Mouse (Mus musculus) CD4-positive naive resting alpha-beta T cell, adult 57 days (primary cell): ENCODE data around the gene Fbxo7. TPM values are rescaled to one million over a fixed set of nuclear protein-coding genes. Genes with fewer than 3 reads are reported as not detected.

Experiments
- total RNA-seq: library from RNA; stranded (reverse); gene quantifications from one replicate; pipeline ENCODE4 v1.2.4, GENCODE M21; 2023

Gene Fbxo7
- 53.0 TPM for total RNA-seq

DNA sequence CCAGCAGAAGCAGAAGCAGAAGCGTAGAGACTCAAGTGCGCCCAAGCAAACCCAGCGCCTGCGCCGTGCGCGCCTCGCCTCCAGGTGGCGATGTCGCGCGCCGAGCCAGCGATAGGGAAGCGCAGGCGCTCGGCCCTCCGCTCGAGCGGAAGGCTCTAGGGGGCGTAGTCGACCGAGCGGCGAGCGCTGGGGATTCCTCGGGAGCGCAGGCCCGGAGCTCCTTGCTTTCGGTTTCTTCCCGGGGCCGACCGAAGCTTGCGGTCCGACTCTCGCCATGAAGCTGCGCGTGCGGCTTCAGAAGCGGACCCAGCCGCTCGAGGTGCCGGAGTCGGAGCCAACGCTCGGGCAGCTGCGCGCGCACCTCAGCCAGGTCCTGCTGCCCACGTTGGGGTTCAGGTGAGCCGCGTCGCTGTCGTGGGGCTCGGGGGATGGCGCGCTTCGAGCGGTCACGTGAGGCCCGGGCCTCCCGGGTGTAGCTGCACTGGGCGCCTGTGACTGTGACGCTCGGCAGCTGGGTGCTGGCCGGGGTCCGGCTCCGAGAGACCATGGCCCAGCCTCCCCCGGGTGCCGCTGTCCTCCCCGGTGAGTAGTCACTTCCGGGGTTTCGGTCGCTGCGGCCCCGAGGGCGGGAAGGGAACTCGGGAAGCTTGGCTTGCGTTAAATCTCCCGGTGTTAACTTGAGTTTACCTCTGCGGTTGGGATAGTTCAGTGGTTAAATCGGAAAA, at the start of gene Fbxo7:
Gene Fbxo7 (plus strand): TSS at position 224 of the 725 bp plus-strand sequence.

DNA sequence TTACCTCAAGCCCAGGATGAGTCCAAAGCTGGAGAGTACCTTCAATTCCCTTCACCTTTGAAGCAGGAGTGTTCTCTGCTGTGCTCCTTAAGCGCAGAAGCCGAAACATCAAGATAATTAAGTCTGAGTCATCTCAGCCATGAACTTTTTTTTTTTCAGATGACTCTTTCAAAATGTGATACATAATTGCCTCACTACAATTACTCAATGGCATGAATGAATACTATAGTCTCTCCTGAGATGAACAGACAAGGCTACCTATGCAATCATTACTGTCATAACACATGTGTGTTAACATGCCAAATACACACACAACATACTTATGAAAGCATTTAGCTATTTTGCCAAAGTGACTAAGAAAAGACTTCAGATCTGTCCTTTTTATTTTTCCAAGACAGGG, 10.0 kb upstream of the Fbxo7 start, which contains the start of gene Bpifc:
Gene Bpifc (minus strand): TSS at position 115 of the 400 bp plus-strand sequence.

Other genes with a start within 250 kb of the Fbxo7 start
- 21.9 TPM for gene Pwp1, start 192.5 kb upstream of the Fbxo7 start, total RNA-seq
- gene Prdm4, start 104.8 kb upstream of the Fbxo7 start, total RNA-seq = 57.8 TPM
- 1.0 TPM for gene Ascl4, start 94.3 kb upstream of the Fbxo7 start, total RNA-seq
- gene Rtcb, start 64.1 kb upstream of the Fbxo7 start, total RNA-seq = 95.8 TPM
- gene Bpifc, start 10.1 kb upstream of the Fbxo7 start, total RNA-seq = not detected